Mouse (Mus musculus): ENCODE results near the gene Adh5. TPM values are rescaled to one million over a fixed set of nuclear protein-coding genes. Genes with fewer than 3 reads are reported as not detected.

Adh5 gene
- polyA plus RNA-seq (2016; fragmentation: Nextera tagmentation; extraction: Ambion mirVana): 256 and 282 TPM in 2 replicates

DNA sequence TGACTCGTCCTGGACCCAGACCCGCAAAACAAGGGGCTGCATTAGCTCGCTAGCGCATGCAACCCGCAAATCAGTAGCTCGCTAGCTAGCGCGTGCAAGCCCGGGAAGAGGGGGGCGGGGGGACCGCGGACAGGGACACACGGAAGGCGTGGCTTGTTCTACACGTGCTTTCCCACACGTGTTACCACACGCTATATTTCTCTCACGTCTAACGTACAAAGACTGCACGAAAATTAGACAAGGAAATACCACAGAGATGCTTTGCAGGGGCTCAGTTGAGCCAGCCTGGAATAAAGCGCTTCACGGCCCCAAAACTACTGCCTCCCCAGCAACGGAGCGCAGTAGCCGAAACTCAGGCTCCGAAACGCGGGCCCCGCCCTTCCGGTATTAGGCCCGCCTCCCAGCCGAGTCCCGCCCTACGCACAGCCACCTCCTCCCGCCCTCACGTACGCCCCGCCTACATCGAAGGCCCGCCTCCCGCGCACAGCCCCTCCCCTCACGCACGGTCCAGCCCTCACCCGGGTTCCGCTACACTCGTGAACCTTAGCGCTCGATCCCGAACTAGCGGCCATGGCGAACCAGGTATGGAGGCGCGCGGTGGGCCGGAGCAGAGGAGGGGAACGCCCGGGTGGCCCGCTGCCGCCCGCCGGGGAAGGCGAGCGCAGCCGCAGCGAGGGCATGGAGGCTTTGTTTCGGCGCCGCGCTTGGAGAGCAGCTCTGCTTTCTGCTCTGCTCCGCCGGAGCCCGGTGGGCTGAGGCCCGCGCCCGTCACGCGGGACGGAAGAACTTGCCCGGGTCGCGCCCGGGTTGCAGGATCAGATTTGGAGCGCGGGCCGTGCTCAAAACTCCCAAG is at the start of gene Adh5:
Gene Adh5 (plus strand): TSS at position 482 of the 853 bp plus-strand sequence.
- Histone ChIP-seq H3K27ac (peak within 1 kb of the TSS; percentile 96), H3K4me3 (peak within 1 kb of the TSS; percentile 92), H3K4me1 (peaks cover 19% of the 10 kb centered on the region), H3K27me3 (ENCODE audit: low read depth, poor library complexity, severe bottlenecking) (no peaks in the 10 kb centered on the region), H3K9me3 (replicated peaks) (no peaks in the 10 kb centered on the region), H3K36me3 (peaks cover 32% of the 10 kb centered on the region)
- WGBS: under 1% methylated on average over 86 of the region's 86 CpGs
- DNase-seq (ENCODE audit: low spot score): peak; percentile 96

DNA sequence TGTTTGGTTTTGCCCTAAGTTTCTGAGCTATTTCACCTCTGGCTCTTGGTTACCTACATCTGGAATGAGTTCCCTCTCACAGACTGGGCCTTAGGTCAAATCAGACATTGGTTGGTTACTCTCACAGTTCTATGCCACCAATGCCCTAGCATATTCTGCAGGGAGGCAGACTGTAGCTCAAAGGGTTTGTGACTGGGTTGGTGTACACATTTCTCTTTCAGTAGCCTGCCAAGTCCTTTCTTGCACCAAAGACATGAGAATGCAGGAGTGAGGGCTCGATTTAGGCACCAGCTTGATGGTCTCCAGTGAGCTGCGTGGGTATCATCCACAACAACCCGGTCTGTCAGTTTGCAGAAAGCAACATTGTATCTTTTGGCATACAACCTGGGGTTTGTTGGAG is 38.0 kb upstream of the Adh5 start:
- H3K36me3 ChIP-seq: no peaks in the 10 kb centered on the region
- no peaks in the 10 kb centered on the region for H3K9me3 ChIP-seq (replicated peaks)
- H3K27me3 ChIP-seq (ENCODE audit: low read depth, poor library complexity, severe bottlenecking): no peaks in the 10 kb centered on the region
- H3K4me3 ChIP-seq: no peak overlapping the region
- no peak overlapping the region for H3K27ac ChIP-seq
- 88% methylated on average over 3 of the region's 3 CpGs for WGBS
- H3K4me1 ChIP-seq: no peaks in the 10 kb centered on the region
- no peak for DNase-seq (ENCODE audit: low spot score)

DNA sequence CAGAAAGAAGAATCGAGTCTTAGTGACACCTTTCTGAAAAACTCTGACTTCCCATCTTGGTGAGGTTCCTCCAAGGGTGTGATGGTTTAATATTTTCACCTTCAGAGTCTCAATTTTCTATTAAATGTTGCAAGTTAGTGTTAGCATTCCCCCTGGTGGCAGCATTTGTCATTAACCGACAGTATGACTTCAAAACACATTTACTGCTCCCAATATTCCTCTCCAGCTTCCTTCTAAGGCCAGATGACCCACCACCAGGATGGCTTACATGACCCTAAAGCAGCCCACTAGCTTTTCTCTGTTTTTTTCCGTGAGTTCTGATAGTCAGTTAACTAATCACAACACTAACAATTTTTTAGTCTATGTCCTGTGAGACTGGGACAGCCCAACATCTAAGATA is 37.6 kb upstream of the Adh5 start:
- H3K4me3 ChIP-seq: no peak overlapping the region
- DNase-seq (ENCODE audit: low spot score): no peak
- H3K36me3 ChIP-seq: no peaks in the 10 kb centered on the region
- H3K27me3 ChIP-seq (ENCODE audit: low read depth, poor library complexity, severe bottlenecking): no peaks in the 10 kb centered on the region
- 52% methylated on average over 3 of the region's 3 CpGs for WGBS
- H3K9me3 ChIP-seq (replicated peaks): no peaks in the 10 kb centered on the region
- H3K27ac ChIP-seq: no peak overlapping the region
- no peaks in the 10 kb centered on the region for H3K4me1 ChIP-seq

DNA sequence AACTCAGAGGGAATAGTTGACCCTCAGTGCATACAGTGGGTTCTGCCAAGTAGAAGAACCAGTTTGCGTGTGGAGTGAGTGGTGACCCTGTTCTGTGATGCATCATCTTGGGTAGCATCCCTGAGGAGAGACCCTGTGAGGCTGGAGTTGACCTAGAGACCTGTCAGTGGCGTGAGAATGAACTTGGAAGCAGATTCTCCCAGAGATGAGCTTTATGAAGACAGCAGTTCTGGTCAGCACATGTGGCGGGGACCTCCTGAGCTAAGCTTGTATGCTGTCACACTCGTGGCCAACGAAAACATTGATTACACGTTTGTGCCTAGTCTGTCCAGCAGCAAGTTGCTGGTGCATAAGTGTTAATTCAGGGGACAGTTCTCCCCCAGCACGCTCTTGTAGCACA is 37.1 kb upstream of the Adh5 start:
- H3K4me1 ChIP-seq: no peaks in the 10 kb centered on the region
- DNase-seq (ENCODE audit: low spot score): no peak
- no peaks in the 10 kb centered on the region for H3K36me3 ChIP-seq
- no peak overlapping the region for H3K4me3 ChIP-seq
- H3K9me3 ChIP-seq (replicated peaks): no peaks in the 10 kb centered on the region
- H3K27ac ChIP-seq: no peak overlapping the region
- WGBS: 88% methylated on average over 7 of the region's 7 CpGs
- no peaks in the 10 kb centered on the region for H3K27me3 ChIP-seq (ENCODE audit: low read depth, poor library complexity, severe bottlenecking)

DNA sequence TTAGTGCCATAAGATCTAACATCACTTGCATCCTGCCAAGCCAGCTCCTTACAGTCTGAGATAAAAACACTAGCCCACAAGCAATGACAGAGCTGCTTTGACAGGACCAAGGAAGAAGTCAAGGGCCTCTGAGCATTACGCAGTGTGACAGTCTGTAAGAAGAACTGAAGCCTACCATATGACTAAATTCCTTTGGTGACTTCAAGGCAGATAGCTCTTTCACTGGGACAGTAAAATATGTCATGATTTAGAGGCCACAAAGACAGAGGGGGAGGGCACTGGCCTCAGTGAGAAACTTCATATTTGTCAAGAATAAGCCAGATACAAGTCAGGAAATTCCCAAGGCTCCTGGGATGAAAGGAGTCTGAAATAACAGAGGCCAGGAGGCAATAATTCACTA is 35.0 kb upstream of the Adh5 start:
- Histone ChIP-seq H3K4me3 (no peak overlapping the region), H3K27me3 (ENCODE audit: low read depth, poor library complexity, severe bottlenecking) (no peaks in the 10 kb centered on the region), H3K36me3 (no peaks in the 10 kb centered on the region), H3K9me3 (replicated peaks) (no peaks in the 10 kb centered on the region), H3K4me1 (no peaks in the 10 kb centered on the region), H3K27ac (no peak overlapping the region)
- no peak for DNase-seq (ENCODE audit: low spot score)
- 93% methylated on average over 1 of the region's 1 CpGs for WGBS

DNA sequence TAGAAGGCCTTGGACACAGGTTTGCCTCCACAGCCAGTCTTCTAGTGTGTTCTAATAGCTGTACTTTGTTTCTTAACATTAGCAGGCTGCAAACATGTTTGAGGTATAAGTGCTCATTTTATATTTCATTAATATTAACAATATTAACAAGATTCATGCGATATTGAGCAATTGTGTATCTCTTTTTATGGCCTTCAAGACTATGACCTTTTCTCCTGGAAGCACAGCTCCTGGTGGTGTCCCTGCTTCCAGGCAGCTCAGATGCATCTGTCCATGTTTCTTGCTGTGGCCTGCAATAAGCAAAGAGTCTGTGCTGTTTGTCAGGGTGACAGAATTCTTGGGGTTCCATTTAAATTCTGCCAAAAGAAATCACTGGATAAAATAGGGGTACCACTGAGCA is 33.3 kb upstream of the Adh5 start:
- H3K27ac ChIP-seq: no peak overlapping the region
- H3K36me3 ChIP-seq: no peaks in the 10 kb centered on the region
- H3K4me3 ChIP-seq: no peak overlapping the region
- H3K9me3 ChIP-seq (replicated peaks): no peaks in the 10 kb centered on the region
- WGBS: 78% methylated on average over 1 of the region's 1 CpGs
- DNase-seq (ENCODE audit: low spot score): no peak
- no peaks in the 10 kb centered on the region for H3K27me3 ChIP-seq (ENCODE audit: low read depth, poor library complexity, severe bottlenecking)
- no peaks in the 10 kb centered on the region for H3K4me1 ChIP-seq

DNA sequence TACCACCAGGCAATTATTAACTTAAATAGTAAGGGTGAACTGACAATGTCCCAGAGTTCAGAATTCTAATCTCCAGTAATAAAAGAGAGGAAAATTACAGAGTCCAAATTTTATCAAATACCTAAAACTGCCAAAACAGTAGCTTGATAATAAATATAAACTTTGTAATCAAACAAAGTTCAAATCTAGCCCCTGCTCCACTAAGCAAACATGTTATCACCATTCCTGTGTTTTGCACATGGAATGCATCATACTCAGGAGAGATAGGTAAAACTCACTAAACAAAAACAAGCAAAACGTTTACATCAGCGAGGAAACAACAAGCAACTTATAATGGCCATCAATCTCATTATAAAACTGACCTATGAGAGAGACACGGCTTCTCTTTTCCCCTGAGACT is 32.7 kb upstream of the Adh5 start:
- WGBS: 85% methylated on average over 3 of the region's 3 CpGs
- H3K36me3 ChIP-seq: no peaks in the 10 kb centered on the region
- H3K27ac ChIP-seq: no peak overlapping the region
- no peaks in the 10 kb centered on the region for H3K27me3 ChIP-seq (ENCODE audit: low read depth, poor library complexity, severe bottlenecking)
- DNase-seq (ENCODE audit: low spot score): no peak
- no peak overlapping the region for H3K4me3 ChIP-seq
- no peaks in the 10 kb centered on the region for H3K9me3 ChIP-seq (replicated peaks)
- no peaks in the 10 kb centered on the region for H3K4me1 ChIP-seq

DNA sequence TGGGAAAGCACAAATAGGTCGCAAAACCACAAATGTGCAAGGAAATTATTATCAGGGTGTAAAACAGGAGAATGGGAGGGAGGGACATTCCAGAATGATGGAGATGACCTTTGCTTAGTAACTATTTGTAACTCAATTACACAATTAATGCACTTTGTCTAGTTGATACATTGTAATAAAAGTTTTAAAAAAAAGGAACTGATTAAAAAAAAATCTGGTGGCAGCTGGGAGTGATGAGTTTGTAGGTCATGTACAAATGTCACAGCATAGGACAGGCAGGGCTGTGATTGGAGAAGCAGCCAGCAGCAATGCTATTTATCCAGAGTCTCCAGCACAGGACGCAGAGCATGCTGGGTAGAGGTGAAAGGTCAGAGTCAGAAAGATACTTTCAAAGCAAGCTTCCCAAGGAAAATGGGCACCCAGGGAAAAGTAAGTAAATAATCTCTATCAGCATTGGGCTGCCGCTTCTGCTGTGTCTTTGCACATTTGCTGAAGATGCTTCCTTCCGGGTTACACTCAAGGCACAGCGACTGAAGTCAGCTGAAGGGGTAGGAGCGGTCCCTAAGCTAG is 27.7 kb upstream of the Adh5 start, which contains the start of gene Adh4:
Gene Adh4 (plus strand): TSS at position 346 of the 570 bp plus-strand sequence.
- Histone ChIP-seq H3K36me3 (no peaks in the 10 kb centered on the region), H3K9me3 (replicated peaks) (no peaks in the 10 kb centered on the region), H3K4me1 (no peaks in the 10 kb centered on the region), H3K27ac (no peak within 1 kb of the TSS), H3K4me3 (no peak within 1 kb of the TSS), H3K27me3 (ENCODE audit: low read depth, poor library complexity, severe bottlenecking) (no peaks in the 10 kb centered on the region)
- WGBS: 84% methylated on average over 6 of the region's 6 CpGs
- DNase-seq (ENCODE audit: low spot score): no peak

DNA sequence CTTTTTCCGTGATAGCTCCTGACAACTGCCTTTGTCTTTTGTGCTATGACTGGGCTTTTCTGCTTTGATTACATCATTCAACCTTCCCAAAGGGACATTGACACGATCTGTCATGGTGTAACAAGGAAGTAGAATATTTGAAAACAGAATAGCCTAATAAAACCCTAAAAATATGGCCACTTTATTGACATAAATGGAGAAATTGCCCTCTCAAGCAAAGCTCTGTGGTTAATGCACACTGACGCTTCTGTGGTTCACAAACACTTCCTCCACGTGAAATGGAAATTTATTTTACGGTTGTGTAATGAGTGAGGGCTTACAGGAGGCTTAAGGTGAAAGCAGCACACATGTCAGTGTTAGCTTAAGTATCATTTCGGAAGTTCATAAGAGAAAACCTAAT is 23.5 kb upstream of the Adh5 start:
- DNase-seq (ENCODE audit: low spot score): no peak
- no peaks in the 10 kb centered on the region for H3K36me3 ChIP-seq
- H3K4me3 ChIP-seq: no peak overlapping the region
- H3K4me1 ChIP-seq: no peaks in the 10 kb centered on the region
- WGBS: 87% methylated on average over 6 of the region's 6 CpGs
- H3K9me3 ChIP-seq (replicated peaks): no peaks in the 10 kb centered on the region
- H3K27me3 ChIP-seq (ENCODE audit: low read depth, poor library complexity, severe bottlenecking): no peaks in the 10 kb centered on the region
- no peak overlapping the region for H3K27ac ChIP-seq

DNA sequence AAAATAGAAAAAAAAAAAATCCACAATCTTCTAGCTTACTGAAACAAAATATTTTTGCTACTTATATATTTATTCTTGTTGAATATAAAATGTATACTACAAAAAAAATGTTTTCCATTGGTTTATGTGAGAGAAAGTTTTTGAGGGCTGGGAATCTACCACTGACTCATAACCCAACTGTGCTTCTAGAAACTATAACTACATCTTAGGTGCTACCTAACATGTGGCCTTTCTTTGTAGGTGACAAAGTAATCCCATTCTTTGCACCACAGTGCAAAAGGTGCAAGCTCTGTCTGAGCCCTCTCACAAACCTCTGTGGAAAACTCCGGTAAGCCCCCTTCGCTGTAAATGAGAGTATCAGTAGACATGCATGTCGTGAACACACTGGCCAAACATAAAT is 22.5 kb upstream of the Adh5 start:
- Histone ChIP-seq H3K9me3 (replicated peaks) (no peaks in the 10 kb centered on the region), H3K4me1 (no peaks in the 10 kb centered on the region), H3K4me3 (no peak overlapping the region), H3K27me3 (ENCODE audit: low read depth, poor library complexity, severe bottlenecking) (no peaks in the 10 kb centered on the region), H3K27ac (no peak overlapping the region), H3K36me3 (no peaks in the 10 kb centered on the region)
- DNase-seq (ENCODE audit: low spot score): no peak
- 94% methylated on average over 3 of the region's 3 CpGs for whole genome bisulfite sequencing

DNA sequence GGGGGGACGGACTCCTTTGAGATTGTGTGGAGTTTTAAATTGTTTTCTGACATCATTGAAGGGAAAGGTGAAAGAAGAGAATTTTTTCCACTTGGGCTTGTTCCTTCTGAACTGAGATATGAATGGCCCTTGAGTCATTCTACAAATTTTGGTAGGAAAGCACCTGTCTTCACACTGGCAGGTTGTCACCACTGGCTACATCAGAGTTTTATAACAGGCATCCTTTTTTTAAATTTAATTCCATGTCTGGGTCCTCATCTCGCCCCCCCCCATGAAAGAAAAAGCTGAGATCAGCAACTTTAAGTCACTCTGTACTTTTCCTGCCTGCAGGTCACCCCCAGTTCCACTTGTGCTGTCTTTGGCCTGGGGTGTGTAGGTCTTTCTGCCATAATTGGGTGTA is 19.2 kb upstream of the Adh5 start:
- H3K36me3 ChIP-seq: no peaks in the 10 kb centered on the region
- H3K4me3 ChIP-seq: no peak overlapping the region
- H3K27me3 ChIP-seq (ENCODE audit: low read depth, poor library complexity, severe bottlenecking): no peaks in the 10 kb centered on the region
- no peaks in the 10 kb centered on the region for H3K9me3 ChIP-seq (replicated peaks)
- no peaks in the 10 kb centered on the region for H3K4me1 ChIP-seq
- DNase-seq (ENCODE audit: low spot score): no peak
- WGBS: 73% methylated on average over 2 of the region's 2 CpGs
- H3K27ac ChIP-seq: no peak overlapping the region

DNA sequence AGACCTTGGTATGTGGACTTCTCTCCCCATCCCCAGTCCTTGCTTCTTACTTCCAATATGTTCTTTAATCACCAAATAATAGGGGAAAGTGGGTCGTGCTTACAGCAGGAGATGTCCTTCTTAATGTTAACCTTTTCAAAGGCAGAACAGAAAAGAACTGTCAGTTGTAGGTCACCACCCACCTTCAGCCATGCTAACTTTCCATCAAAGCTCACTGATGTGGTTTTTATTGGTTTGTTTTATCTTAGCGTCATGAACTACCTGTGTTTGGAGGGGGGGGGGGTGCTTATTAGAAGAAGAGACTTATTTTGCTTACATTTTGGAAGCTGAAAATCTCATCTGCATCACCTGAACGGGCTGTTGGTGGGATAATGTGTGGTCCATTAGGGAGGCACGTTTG is 18.6 kb upstream of the Adh5 start:
- no peak for DNase-seq (ENCODE audit: low spot score)
- H3K4me1 ChIP-seq: no peaks in the 10 kb centered on the region
- no peaks in the 10 kb centered on the region for H3K9me3 ChIP-seq (replicated peaks)
- 75% methylated on average over 4 of the region's 4 CpGs for WGBS
- no peak overlapping the region for H3K27ac ChIP-seq
- no peaks in the 10 kb centered on the region for H3K36me3 ChIP-seq
- H3K27me3 ChIP-seq (ENCODE audit: low read depth, poor library complexity, severe bottlenecking): no peaks in the 10 kb centered on the region
- H3K4me3 ChIP-seq: no peak overlapping the region

DNA sequence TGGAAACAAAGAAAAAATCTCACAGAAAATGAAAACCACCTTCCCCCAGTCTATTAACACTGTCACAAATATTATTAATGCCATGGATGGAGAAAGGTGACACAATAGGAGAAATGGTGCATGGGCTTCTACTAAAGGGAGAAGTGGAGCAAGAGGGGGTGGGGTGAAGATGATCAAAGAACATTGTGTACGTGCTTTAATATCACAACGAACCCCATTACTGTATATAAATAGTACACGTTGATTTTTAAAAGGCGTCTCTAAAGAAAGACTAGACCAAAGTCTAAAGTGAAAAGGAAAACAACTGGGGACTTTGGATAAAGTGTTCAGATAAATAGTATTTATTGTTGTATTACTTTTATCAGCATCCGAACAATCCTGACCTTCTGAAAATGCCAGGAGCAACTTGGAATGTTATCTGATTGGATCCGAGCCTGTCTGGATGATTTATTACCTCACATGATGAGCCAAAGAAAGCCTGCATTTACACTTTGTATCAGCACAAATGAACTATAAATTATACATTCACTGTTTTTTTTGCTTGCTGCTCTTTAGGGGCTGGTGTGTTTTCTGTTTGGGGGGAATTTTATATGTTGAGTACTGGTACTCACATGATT is 12.4 kb upstream of the Adh5 start:
- no peak overlapping the region for H3K27ac ChIP-seq
- WGBS: 88% methylated on average over 6 of the region's 6 CpGs
- no peaks in the 10 kb centered on the region for H3K36me3 ChIP-seq
- no peaks in the 10 kb centered on the region for H3K27me3 ChIP-seq (ENCODE audit: low read depth, poor library complexity, severe bottlenecking)
- H3K9me3 ChIP-seq (replicated peaks): no peaks in the 10 kb centered on the region
- DNase-seq (ENCODE audit: low spot score): no peak
- H3K4me3 ChIP-seq: no peak overlapping the region
- H3K4me1 ChIP-seq: no peaks in the 10 kb centered on the region
